Mouse (Mus musculus): ENCODE data around the gene Arsb. TPM values are rescaled to one million over a fixed set of nuclear protein-coding genes. Genes with fewer than 3 reads are reported as not detected.

Gene Arsb
- total RNA-seq, 2 experiments from 2014 or later: 83.4 to 92.1 TPM

DNA sequence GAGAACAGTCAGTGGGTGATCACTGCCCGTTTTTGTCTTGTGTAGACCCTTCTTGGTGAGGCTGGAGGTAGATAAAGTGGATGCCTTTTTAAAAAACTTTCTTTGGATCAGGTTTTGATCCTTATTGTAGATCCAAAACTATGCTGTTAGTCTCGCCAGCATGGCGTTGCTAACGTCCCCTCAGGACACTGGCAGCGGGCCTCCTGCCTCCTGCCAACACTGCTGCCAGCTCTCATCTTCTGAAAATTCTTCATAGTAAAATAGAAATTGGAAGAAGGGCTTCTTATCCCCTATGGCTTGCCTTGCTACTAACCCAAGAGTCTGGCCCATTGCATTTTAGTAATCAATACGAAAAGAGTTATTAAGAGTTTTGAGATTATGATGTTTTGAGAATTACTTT, 101.2 kb downstream of the Arsb start:
- intact Hi-C loops (cut with DNase I): no loop called here
- DNase-seq (ENCODE audit: low spot score in 2 of 2): no peak

GRCm38 (mm10) chr13:93877924-93878323, 106.5 kb downstream of the Arsb start:
- no peak for DNase-seq (ENCODE audit: low spot score in 2 of 2)
- intact Hi-C loops (cut with DNase I): no loop called here

DNA sequence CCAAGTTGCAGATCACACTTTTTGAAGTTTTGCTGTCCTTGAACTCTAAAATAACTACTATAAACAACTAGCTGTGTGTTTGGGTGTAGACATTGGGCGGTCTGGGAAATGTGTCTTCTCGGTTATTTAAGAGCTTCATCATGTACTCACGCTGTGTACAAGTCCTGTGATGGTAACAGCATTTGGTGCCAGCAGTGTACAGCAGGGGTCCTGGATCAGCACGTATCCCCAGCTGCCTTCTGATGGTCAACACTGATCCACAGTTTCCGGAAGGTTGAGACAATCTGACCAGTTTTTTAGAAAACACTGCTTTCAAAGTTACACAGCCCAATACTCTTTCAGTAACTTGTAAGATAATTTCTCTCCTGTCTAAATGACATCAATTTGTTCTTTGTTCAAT, 108.0 kb downstream of the Arsb start:
- intact Hi-C loops (cut with DNase I): no loop called here

GRCm38 (mm10) chr13:93882132-93882531, 110.7 kb downstream of the Arsb start:
- intact Hi-C loops (cut with DNase I): no loop called here
- DNase-seq (ENCODE audit: low spot score in 2 of 2): no peak

More for the DNA sequence above, 108.0 kb downstream of the Arsb start:
- no peak for DNase-seq (ENCODE audit: low spot score in 2 of 2)

- DNase-seq (ENCODE audit: low spot score in 2 of 2): no peak
- intact Hi-C loops (cut with DNase I): loop anchor here (5.0 kb wide), 1 partner anchor 50 kb away; no protein-coding TSS in a partner anchor
Observed at GRCm38 (mm10) chr13:93886999-93887398, 115.6 kb downstream of the Arsb start.

DNA sequence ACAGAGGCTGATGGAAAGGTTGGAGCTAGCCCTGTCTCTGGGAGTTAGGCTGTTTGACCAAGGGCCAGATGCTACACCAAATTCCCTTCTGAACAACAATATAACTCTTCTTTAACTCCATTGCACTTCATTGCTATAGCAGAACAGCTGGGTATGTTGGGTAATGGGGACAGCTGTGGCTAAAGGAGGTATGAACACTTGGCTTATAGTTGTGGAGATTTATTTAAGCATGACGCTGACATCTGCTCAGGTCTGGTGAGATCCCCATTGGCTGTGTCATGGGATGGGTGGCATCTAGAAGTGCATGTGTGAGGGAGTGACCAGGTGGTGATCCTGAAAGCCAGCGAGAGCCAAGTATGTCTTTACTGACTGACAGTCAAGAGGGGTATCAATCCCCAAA, 116.8 kb downstream of the Arsb start:
- no peak for DNase-seq (ENCODE audit: low spot score in 2 of 2)
- intact Hi-C loops (cut with DNase I): loop anchor here (5.0 kb wide), 1 partner anchor 49 kb away; no protein-coding TSS in a partner anchor

GRCm38 (mm10) chr13:93888916-93889315, 117.5 kb downstream of the Arsb start:
- intact Hi-C loops (cut with DNase I): loop anchor here (5.0 kb wide), 1 partner anchor 48 kb away; no protein-coding TSS in a partner anchor
- no peak for DNase-seq (ENCODE audit: low spot score in 2 of 2)

DNA sequence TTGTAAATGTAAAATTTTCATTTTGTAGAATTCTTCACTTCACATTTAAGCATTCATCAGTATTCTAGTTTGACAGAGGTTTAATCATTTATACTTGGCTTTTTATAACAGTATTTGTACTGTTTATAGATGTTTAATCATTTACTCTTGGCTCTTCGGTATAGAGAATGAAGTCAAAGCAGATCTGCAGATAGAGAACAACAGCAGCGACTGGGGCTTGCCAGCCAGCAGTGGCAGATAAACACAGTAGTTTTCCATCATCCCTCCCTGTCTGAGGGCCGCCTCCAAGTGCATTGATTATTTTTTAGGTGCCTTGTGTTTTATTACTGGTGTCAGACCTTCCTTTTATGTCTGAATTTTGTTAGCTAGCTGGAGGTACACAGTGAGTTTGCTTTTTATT, 118.6 kb downstream of the Arsb start:
- DNase-seq (ENCODE audit: low spot score in 2 of 2): no peak
- intact Hi-C loops (cut with DNase I): loop anchor here (5.0 kb wide), 1 partner anchor 47 kb away; no protein-coding TSS in a partner anchor

GRCm38 (mm10) chr13:93891276-93891675, 119.8 kb downstream of the Arsb start:
- intact Hi-C loops (cut with DNase I): no loop called here
- no peak for DNase-seq (ENCODE audit: low spot score in 2 of 2)

- intact Hi-C loops (cut with DNase I): no loop called here
- no peak for DNase-seq (ENCODE audit: low spot score in 2 of 2)
Observed at GRCm38 (mm10) chr13:93892101-93892500, 120.7 kb downstream of the Arsb start.

DNA sequence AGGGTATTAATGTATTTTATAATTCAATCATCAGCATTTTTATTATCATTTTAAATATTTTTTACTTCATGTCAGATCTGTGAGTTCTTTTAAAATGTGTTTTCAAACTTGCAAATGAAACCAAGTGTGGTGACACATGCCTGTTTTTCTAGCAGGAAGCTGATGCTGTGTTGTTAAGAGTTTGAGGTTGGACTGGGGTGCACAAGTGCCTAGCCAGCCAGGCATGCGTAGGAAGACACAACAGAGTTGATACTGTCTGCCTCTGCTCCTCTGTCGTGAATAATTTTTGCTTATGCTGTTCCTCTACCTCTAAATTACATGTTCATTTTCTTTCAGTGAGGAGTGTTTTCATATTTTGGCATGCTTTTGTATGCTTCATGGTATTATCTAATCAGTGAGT, 122.7 kb downstream of the Arsb start:
- intact Hi-C loops (cut with DNase I): no loop called here
- DNase-seq (ENCODE audit: low spot score in 2 of 2): no peak

- intact Hi-C loops (cut with DNase I): no loop called here
- DNase-seq (ENCODE audit: low spot score in 2 of 2): no peak
Observed at GRCm38 (mm10) chr13:93895430-93895829, 124.0 kb downstream of the Arsb start.

GRCm38 (mm10) chr13:93897943-93898826, 126.8 kb downstream of the Arsb start:
- intact Hi-C loops (cut with DNase I): no loop called here
- DNase-seq (ENCODE audit: low spot score in 2 of 2): no peak

- intact Hi-C loops (cut with DNase I): no loop called here
- DNase-seq (ENCODE audit: low spot score in 2 of 2): no peak
Observed at GRCm38 (mm10) chr13:93899378-93900256, 128.2 kb downstream of the Arsb start.

DNA sequence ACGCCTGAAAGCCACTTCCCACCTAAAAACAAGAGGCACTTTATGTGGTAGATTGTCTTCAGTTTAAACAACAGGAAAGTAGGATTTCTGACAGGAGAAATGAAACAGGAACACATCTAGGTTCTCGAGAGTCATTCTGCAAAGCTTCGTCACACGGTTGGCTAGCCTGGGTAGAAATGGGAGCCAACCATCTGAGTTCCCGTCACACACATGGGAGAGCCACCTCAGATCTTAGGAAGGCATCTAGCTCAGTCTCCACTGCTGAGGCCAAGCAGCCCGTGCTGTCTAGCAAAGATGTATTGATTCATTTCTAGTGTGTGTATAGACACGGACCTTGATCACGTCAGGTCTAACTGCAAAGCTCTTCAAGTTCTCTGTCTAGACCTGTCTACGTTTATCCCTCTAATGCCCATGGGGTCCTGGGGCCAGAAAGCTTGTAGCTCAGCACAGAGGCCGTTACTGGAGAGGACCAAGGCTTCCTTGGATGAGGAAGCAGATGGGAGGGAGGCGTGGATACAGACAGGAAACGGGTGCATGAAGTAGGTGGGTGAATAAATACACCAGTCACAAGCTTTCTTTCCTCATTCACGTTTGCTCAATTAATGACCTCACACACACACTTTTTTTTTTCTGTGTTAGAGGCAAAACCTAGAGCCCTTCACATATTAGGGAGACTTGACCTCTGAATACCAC, 129.7 kb downstream of the Arsb start:
- intact Hi-C loops (cut with DNase I): no loop called here
- no peak for DNase-seq (ENCODE audit: low spot score in 2 of 2)

- intact Hi-C loops (cut with DNase I): no loop called here
- DNase-seq (ENCODE audit: low spot score in 2 of 2): no peak
Observed at GRCm38 (mm10) chr13:93902126-93902525, 130.7 kb downstream of the Arsb start.

- intact Hi-C loops (cut with DNase I): no loop called here
- DNase-seq (ENCODE audit: low spot score in 2 of 2): no peak
Observed at GRCm38 (mm10) chr13:93906552-93907245, 135.3 kb downstream of the Arsb start.

- no peak for DNase-seq (ENCODE audit: low spot score in 2 of 2)
- intact Hi-C loops (cut with DNase I): no loop called here
Observed at GRCm38 (mm10) chr13:93907971-93908370, 136.5 kb downstream of the Arsb start.

- intact Hi-C loops (cut with DNase I): no loop called here
Observed at GRCm38 (mm10) chr13:93909847-93910246, 138.4 kb downstream of the Arsb start.

More at GRCm38 (mm10) chr13:93909847-93910246, 138.4 kb downstream of the Arsb start:
- DNase-seq (ENCODE audit: low spot score in 2 of 2): no peak

Data from left cerebral cortex, postnatal 36 days (tissue).